Mouse (Mus musculus): Measurements from ENCODE around the gene Vmn2r32. TPM values are rescaled to one million over a fixed set of nuclear protein-coding genes. Genes with fewer than 3 reads are reported as not detected.
"Not testable (repeated sequence)": the region's sequence is repeated elsewhere in the genome, so short reads cannot be mapped to it uniquely, and the experiment has no call there.

Gene Vmn2r32
- not detected for total RNA-seq (2021)
- long read RNA-seq, experiment 1: 0 reads
- long read RNA-seq, experiment 2: 0 reads

DNA sequence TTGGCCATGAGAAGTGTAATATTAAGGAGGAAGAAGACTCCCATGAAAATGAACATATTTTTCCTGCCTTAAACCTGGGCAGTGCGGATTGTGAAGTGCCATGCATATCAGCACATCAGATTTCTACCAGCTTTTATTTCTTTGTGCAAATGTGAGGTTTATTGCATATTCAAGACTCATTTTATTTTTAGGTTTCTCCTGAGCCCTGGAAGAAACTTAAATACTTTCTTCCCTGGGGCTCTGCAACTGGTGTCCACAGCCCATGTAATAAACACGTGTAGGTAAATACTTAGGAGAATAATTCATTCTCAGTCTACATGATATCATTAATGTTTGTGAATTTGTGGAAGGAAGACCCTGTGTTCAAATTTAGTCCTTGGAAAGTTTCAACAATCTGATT is at the start of gene Vmn2r32:
Gene Vmn2r32 (minus strand): TSS at position 101 of the 400 bp plus-strand sequence.
- DNase-seq (ENCODE audit: low spot score): not testable (repeated sequence)

Other genes starting within 250 kb of the Vmn2r32 start
- under 1 TPM in 1 of 2 experiments, not detected in 1; 0.09 TPM for gene Vmn2r29, start 232.7 kb downstream of the Vmn2r32 start, total RNA-seq (2021)
- gene Gm45844, start 201.7 kb downstream of the Vmn2r32 start, total RNA-seq (2021): 1 to 10 TPM; 1.4 to 1.6 TPM
- gene Clcn4, start 179.2 kb downstream of the Vmn2r32 start, total RNA-seq (2021): 10 to 100 TPM; 32.7 to 33.6 TPM
- not detected for gene Vmn2r30, start 142.4 kb downstream of the Vmn2r32 start, total RNA-seq (2021)
- not detected for gene Gm45783, start 105.4 kb downstream of the Vmn2r32 start, total RNA-seq (2021)
- gene Vmn2r31, start 80.3 kb downstream of the Vmn2r32 start, total RNA-seq (2021): not detected
- not detected for gene Vmn2r33, start 86.8 kb upstream of the Vmn2r32 start, total RNA-seq (2021)
- gene Vmn2r34, start 209.5 kb upstream of the Vmn2r32 start, total RNA-seq (2021): not detected

Data from gastrocnemius, adult 18-20 months (tissue).